Mouse (Mus musculus): ENCODE measurements around the gene Opcml. TPM values are rescaled to one million over a fixed set of nuclear protein-coding genes. Genes with fewer than 3 reads are reported as not detected.

Gene Opcml
- polyA plus RNA-seq, 1 experiment from 2014 or later: 1.8 TPM

DNA sequence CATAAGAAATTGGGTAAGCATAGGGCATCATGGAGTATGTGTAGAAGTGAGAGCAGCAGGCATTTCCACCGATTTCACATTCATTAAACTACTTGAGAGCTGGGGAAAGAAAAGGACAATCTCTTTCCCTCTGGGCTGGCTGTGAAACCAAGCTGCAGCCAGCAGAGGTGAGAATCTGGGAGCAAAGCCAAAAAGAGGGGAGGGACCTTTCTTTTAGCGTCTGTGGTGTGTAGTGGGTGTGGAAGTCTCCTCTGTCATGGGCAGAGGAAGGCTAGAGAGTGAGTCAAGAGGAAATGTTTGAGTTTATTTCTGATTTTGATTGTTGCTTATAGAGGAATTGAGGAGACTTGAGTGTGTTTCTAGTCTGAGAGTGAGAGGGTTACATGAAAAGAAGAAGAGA, 172.8 kb downstream of the Opcml start:
- peaks cover 12% of the 10 kb centered on the region for H3K4me1 ChIP-seq
- no peak overlapping the region for H3K4me2 ChIP-seq
- H3K27me3 ChIP-seq (replicated peaks): no peaks in the 10 kb centered on the region; the same call in 1 of the 2 replicates
- H3K9ac ChIP-seq: no peak overlapping the region
- 3% methylated on average over 2 of the region's 2 CpGs for WGBS
- no peak for ATAC-seq (ENCODE audit: extremely low read depth, insufficient number of reproducible peaks, low FRiP score, low TSS enrichment)
- H3K4me3 ChIP-seq: no peak overlapping the region
- no peaks in the 10 kb centered on the region for H3K9me3 ChIP-seq
- H3K27ac ChIP-seq (replicated peaks): 0 out of 2 replicates have a peak overlapping the region, but pooled peaks have one; percentile 2
- no peaks in the 10 kb centered on the region for H3K36me3 ChIP-seq

DNA sequence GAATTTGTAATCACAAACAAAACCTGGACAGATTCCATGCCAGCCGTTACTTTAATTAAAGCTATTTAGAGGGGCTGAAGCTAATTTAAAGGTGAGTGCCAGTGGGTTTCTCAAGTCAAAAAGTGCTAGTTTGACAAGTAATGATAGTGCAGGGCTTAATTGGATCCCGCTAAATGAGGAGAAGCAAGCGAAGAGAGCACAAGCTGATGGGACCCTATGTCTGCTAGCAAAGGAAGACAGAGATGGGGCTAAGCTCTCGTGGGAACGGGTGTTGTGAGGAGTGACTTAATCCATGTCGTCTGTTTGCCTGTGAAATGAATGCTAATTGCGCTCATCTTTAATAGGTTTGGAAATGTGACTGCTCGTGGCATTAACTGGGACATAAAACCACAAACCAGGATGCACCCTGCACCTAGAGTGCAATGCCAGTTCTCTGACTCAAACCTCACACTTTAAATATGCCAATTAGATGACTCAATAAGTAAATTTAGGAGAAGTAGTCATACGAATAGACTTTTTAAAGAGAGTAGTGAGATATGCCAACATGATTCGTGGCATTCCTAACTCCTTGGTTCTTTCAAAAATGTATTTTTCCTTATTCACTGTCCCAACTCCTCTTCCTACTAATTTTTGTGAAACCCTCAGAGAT, 174.5 kb downstream of the Opcml start:
- H3K36me3 ChIP-seq: no peaks in the 10 kb centered on the region
- H3K4me1 ChIP-seq: peaks cover 12% of the 10 kb centered on the region
- H3K4me2 ChIP-seq: no peak overlapping the region
- no peaks in the 10 kb centered on the region; the same call in 1 of the 2 replicates for H3K27me3 ChIP-seq (replicated peaks)
- no peak for ATAC-seq (ENCODE audit: extremely low read depth, insufficient number of reproducible peaks, low FRiP score, low TSS enrichment)
- no peaks in the 10 kb centered on the region for H3K9me3 ChIP-seq
- WGBS: 75% methylated on average over 10 of the region's 10 CpGs
- no peak overlapping the region for H3K4me3 ChIP-seq
- no peak overlapping the region for H3K27ac ChIP-seq (replicated peaks)
- no peak overlapping the region for H3K9ac ChIP-seq

DNA sequence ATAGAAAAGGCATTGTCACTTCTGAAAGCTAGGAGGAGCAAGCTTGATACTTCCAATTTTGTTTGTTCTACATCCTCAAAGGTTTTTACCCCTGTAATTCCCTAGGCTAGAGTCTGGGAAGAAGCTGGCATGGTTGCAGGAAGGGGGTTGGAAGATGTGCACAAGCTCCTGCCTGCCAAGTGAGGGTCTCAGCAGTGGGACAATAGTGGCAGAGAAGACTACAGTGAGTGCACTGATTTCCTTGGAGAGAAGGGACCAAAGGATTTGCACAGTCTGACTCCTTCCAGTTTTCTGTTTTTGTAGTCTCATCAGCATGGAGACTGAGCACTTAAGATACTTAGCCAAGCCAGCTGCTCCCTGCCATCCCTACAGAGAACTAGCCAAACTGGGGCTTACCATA, 177.7 kb downstream of the Opcml start:
- Histone ChIP-seq H3K4me2 (no peak overlapping the region), H3K4me3 (no peak overlapping the region), H3K9me3 (no peaks in the 10 kb centered on the region), H3K36me3 (no peaks in the 10 kb centered on the region), H3K9ac (no peak overlapping the region), H3K4me1 (peaks cover 5% of the 10 kb centered on the region), H3K27me3 (replicated peaks) (no peaks in the 10 kb centered on the region), H3K27ac (replicated peaks) (no peak overlapping the region)
- no peak for ATAC-seq (ENCODE audit: extremely low read depth, insufficient number of reproducible peaks, low FRiP score, low TSS enrichment)

DNA sequence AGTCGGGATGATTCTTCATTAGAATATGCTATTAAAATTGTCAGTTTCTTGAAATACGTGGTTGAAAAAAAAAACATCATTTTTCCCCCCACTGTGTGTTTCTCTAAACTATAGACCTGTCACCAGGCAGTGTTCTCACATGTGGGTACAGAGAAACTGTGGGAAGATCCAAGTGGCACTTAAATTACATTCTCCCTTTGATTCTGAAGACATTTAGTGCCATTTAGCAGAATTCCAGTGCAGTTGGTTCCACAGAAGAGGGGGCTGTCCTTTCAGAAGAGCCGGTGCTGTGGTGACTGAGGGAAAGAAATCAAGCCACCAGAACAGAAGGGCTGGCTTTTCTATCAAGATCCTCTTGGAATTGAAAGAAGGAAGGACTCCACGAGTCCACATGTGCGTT, 181.7 kb downstream of the Opcml start:
- no peak for ATAC-seq (ENCODE audit: extremely low read depth, insufficient number of reproducible peaks, low FRiP score, low TSS enrichment)
- no peak overlapping the region for H3K4me3 ChIP-seq
- H3K4me1 ChIP-seq: no peaks in the 10 kb centered on the region
- H3K9ac ChIP-seq: no peak overlapping the region
- H3K36me3 ChIP-seq: no peaks in the 10 kb centered on the region
- H3K27ac ChIP-seq (replicated peaks): no peak overlapping the region
- H3K9me3 ChIP-seq: no peaks in the 10 kb centered on the region
- 78% methylated on average over 5 of the region's 5 CpGs for WGBS
- no peaks in the 10 kb centered on the region for H3K27me3 ChIP-seq (replicated peaks)
- H3K4me2 ChIP-seq: no peak overlapping the region

DNA sequence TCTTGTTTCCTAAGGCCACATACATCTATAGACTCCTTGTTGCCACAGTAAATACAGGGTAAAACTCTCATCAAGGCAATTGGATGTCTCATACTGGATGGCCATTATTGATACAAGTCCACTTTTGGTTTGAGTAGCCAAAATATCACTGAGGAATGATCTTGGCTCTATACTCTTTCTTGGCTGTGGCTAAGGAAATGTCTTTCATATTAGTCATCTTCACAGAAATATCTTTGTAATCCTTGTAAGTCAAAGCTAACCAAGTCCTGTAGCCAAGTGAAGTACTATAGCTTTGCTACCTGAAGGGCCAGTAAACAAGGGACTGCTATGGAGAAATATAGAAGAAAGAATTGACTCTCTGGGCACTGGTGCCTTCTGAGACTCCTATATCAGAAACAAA, 192.0 kb downstream of the Opcml start:
- Histone ChIP-seq H3K4me2 (no peak overlapping the region), H3K27ac (replicated peaks) (no peak overlapping the region), H3K4me3 (no peak overlapping the region), H3K4me1 (no peaks in the 10 kb centered on the region), H3K9me3 (no peaks in the 10 kb centered on the region), H3K9ac (no peak overlapping the region), H3K36me3 (no peaks in the 10 kb centered on the region), H3K27me3 (replicated peaks) (no peaks in the 10 kb centered on the region)
- no peak for ATAC-seq (ENCODE audit: extremely low read depth, insufficient number of reproducible peaks, low FRiP score, low TSS enrichment)

DNA sequence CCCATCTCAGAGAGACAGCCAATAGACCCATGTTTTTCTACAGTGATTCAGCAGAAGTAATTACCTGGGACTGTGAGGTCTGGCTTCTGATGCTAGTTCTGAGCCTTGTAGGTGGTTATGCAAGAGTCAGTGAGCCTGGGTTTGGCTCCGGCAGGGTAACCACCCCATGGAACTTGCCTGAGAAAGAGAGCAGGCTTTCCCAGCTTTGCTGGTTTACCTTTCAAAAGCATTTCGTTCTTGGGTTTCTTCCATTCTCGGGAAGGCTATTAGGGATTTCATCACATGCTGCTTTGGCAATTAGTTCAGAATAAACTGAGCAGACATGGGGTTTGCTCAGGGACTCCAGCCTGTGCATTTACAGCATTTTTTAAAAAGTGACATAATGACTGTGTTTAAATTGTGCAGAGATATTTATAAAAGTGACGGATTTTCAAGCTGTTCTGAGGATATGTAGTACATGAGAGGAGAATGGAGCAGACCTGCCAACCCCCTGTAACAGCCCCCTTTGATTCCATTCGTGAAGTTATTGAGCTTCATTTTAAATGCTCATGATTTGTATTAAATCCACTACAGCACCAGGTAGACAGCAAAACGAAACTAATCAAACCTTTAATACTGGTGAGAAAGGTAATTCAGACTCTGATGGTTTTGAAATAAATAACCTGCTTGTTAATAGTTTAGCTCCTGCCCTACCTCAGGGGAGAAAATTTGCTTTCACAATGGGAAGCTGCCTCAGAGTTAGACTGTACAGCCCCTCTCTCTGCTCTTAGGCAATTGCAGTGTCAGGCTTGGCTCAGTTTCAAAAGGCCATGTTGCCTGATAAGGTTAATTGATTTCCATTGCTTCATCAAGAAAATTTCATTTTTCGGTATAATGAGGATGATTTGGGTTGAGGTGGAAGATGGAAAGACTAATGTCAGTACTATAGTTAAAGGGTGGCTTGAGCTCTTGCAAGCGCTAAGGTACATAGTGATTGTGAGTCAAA, 196.3 kb downstream of the Opcml start:
- no peak overlapping the region for H3K4me3 ChIP-seq
- no peaks in the 10 kb centered on the region for H3K9me3 ChIP-seq
- H3K4me2 ChIP-seq: no peak overlapping the region
- H3K4me1 ChIP-seq: no peaks in the 10 kb centered on the region
- H3K27ac ChIP-seq (replicated peaks): no peak overlapping the region
- 68% methylated on average over 8 of the region's 8 CpGs for WGBS
- no peaks in the 10 kb centered on the region for H3K36me3 ChIP-seq
- no peak for ATAC-seq (ENCODE audit: extremely low read depth, insufficient number of reproducible peaks, low FRiP score, low TSS enrichment)
- H3K27me3 ChIP-seq (replicated peaks): no peaks in the 10 kb centered on the region
- H3K9ac ChIP-seq: no peak overlapping the region

DNA sequence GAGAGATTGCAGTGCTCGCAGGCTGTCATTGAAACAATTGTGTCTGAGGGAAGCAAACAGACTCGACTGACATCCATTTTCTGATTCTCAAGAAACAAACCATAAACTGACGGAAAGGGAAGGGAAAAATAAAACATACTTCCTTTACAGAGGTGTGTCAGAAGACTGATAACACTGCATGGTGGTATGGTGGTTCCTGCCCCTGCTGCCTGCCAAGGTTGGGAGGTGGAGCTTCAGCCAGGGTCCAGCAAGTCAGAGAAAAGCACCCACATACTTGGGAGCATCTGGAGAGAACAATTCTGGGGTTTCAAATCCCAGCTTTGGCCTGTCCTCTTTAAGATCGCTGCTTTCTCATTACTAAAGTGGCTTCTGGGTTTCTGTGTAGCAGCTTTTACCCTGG, 201.0 kb downstream of the Opcml start:
- 57% methylated on average over 4 of the region's 4 CpGs for WGBS
- no peak for ATAC-seq (ENCODE audit: extremely low read depth, insufficient number of reproducible peaks, low FRiP score, low TSS enrichment)
- no peak overlapping the region for H3K4me3 ChIP-seq

DNA sequence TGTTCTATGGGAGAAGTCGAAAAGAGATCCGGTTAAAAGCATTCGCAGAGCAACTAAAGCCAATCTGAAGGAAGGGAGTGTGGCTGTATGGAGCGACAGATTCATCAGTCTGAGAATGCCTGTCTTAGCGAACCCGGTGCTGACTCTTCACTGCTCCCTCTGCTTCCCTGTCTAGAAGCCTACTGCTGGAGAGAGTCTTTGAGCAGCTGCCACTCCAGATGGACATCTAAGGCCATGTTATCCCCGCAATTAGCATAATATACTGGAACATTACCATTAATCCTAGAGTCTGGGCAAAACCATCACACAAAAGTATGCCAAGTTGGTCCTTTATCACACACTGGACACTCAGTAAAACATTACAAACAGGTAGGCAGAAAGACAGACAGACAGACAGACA, 206.0 kb downstream of the Opcml start:
- Histone ChIP-seq H3K9me3 (no peaks in the 10 kb centered on the region), H3K27ac (replicated peaks) (no peak overlapping the region), H3K4me3 (no peak overlapping the region), H3K36me3 (no peaks in the 10 kb centered on the region), H3K4me2 (no peak overlapping the region), H3K9ac (no peak overlapping the region), H3K4me1 (peaks cover 3% of the 10 kb centered on the region; the same call in 1 of the 2 replicates), H3K27me3 (replicated peaks) (no peaks in the 10 kb centered on the region)
- ATAC-seq (ENCODE audit: extremely low read depth, insufficient number of reproducible peaks, low FRiP score, low TSS enrichment): no peak
- WGBS: 77% methylated on average over 7 of the region's 7 CpGs

More for the DNA sequence above, 201.0 kb downstream of the Opcml start:
- Histone ChIP-seq H3K9ac (no peak overlapping the region), H3K27ac (replicated peaks) (no peak overlapping the region), H3K4me1 (peaks cover 3% of the 10 kb centered on the region; the same call in 1 of the 2 replicates), H3K4me2 (no peak overlapping the region), H3K36me3 (no peaks in the 10 kb centered on the region), H3K9me3 (no peaks in the 10 kb centered on the region), H3K27me3 (replicated peaks) (no peaks in the 10 kb centered on the region)

DNA sequence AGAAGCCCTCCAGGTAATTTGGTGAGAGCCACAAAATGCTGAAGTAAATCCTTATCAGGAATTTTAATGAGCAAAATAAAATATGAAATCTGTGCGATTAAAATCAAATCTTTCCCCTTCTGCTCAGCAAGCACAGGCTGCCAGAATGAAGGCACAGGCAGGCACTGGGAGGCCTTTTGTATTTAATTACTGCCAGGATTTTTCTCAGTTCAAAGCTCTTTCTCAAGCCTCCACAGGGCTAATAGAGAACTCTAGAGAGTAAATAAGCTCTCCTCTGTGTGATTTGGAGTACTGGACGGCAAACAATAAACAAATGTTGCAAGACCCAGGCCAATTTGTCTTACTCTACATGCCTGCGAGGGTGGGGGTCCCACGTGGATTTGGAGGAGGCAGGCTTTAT, 208.2 kb downstream of the Opcml start:
- ATAC-seq (ENCODE audit: extremely low read depth, insufficient number of reproducible peaks, low FRiP score, low TSS enrichment): no peak
- Histone ChIP-seq H3K27me3 (replicated peaks) (no peaks in the 10 kb centered on the region), H3K9me3 (no peaks in the 10 kb centered on the region), H3K4me2 (no peak overlapping the region), H3K4me1 (peaks cover 3% of the 10 kb centered on the region; the same call in 1 of the 2 replicates), H3K9ac (no peak overlapping the region), H3K27ac (replicated peaks) (no peak overlapping the region), H3K36me3 (no peaks in the 10 kb centered on the region), H3K4me3 (no peak overlapping the region)
- 53% methylated on average over 4 of the region's 4 CpGs for WGBS

DNA sequence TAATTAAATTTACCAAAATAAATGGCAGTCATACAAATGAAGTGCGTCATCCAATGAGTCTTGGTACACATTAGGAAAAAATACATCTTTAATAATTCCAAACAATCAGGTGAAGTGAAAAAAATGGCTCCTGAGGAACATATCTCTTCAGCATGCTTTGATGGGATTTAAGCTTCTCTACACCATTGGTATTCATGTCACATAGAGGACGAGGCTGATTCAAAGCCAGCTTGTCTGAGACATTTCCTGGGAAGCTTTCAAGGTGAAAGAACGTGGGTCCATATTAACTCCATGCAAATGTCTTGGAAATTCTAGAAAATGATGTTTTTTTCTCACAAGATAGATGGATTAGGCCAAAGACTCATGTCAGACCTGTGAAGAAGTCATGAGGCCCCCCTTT, 212.6 kb downstream of the Opcml start:
- Histone ChIP-seq H3K27ac (replicated peaks) (no peak overlapping the region), H3K4me1 (no peaks in the 10 kb centered on the region), H3K36me3 (no peaks in the 10 kb centered on the region), H3K27me3 (replicated peaks) (no peaks in the 10 kb centered on the region), H3K9me3 (no peaks in the 10 kb centered on the region), H3K9ac (no peak overlapping the region), H3K4me2 (no peak overlapping the region), H3K4me3 (no peak overlapping the region)
- WGBS: 72% methylated on average over 3 of the region's 3 CpGs
- ATAC-seq (ENCODE audit: extremely low read depth, insufficient number of reproducible peaks, low FRiP score, low TSS enrichment): no peak

DNA sequence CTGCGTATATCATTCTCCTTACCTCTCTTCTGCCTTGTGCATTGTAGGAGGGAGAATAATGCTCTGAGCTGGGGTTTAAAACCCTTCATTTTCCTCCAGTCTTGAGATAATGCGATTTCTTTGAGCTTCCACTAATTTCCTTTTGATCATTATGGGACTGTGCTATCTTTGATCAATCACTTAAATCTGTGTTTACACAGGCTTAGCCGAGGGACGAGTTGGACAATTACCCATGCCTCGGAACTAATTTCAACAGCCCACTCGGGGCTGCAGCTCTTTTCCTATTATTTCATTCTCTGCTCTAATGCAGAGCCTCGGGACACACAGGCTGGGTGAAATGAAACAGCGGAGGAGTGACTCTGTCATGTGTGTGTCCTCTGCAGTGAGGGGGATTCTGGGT, 220.9 kb downstream of the Opcml start:
- ATAC-seq (ENCODE audit: extremely low read depth, insufficient number of reproducible peaks, low FRiP score, low TSS enrichment): no peak
- no peak overlapping the region for H3K4me3 ChIP-seq
- H3K9me3 ChIP-seq: no peaks in the 10 kb centered on the region
- no peaks in the 10 kb centered on the region for H3K36me3 ChIP-seq
- H3K4me2 ChIP-seq: no peak overlapping the region
- no peaks in the 10 kb centered on the region for H3K4me1 ChIP-seq
- no peak overlapping the region for H3K9ac ChIP-seq
- 62% methylated on average over 8 of the region's 8 CpGs for WGBS
- H3K27me3 ChIP-seq (replicated peaks): no peaks in the 10 kb centered on the region
- no peak overlapping the region for H3K27ac ChIP-seq (replicated peaks)

All from heart, embryonic 13.5 days (tissue).